Mouse (Mus musculus): ENCODE measurements at regions not wholly inside any gene's neighbourhood (a gene's known extent, or its start where the extent isn't known, plus 50 kb on each side); places are given as distances from the start of the nearest gene placed in this dataset.

- TF ChIP-seq CTCF (IDR thresholded peaks at IDR 0.05; ENCODE audit: low read depth) (no peak), EP300 (IDR thresholded peaks at IDR 0.05; ENCODE audit: low read depth) (no peak)
Measured at GRCm38 (mm10) chr9:91004214-91004613, 358.0 kb upstream of the Zic4 start.

All from liver, postnatal 0 days (tissue).